Mouse (Mus musculus) kidney, embryonic 14.5 days (tissue): ENCODE measurements at regions not wholly inside any gene's neighbourhood (a gene's known extent, or its start where the extent isn't known, plus 50 kb on each side); places are given as distances from the start of the nearest gene placed in this dataset.

Source experiments
- ATAC-seq: fragments of 200-750 bp; cut with Nextera tagmentation; 2 replicates; pipeline ENCODE4 v1.8.0; 2017; ENCODE audit warnings: moderate number of reproducible peaks, mild to moderate bottlenecking, moderate TSS enrichment, moderate library complexity; ENCODE audit not compliant: low FRiP score, low TSS enrichment
- H3K27ac ChIP-seq: fragments of 300-500 bp; sonication (generic); 2 replicates; pipeline ENCODE4 v1.5.1; 2014; ENCODE audit warnings: low read depth, mild to moderate bottlenecking, low read length, moderate library complexity, mixed read lengths
- H3K27me3 ChIP-seq: fragments of 300-500 bp; sonication (generic); 2 replicates; pipeline ENCODE4 v1.6.1; 2014; ENCODE audit warnings: mild to moderate bottlenecking, low read length; ENCODE audit not compliant: control insufficient read depth, insufficient read depth
- H3K36me3 ChIP-seq: fragments of 300-500 bp; sonication (generic); 2 replicates; pipeline ENCODE4 v1.6.1; 2014; ENCODE audit warnings: low read length, mixed read lengths; ENCODE audit not compliant: control insufficient read depth, insufficient read depth
- H3K4me1 ChIP-seq: fragments of 300-500 bp; sonication (generic); 2 replicates; pipeline ENCODE4 v1.6.1; 2014; ENCODE audit warnings: low read length, mixed read lengths; ENCODE audit not compliant: control insufficient read depth, insufficient read depth
- H3K4me2 ChIP-seq: fragments of 300-500 bp; sonication (generic); replicated peaks from 2 replicates; pipeline ENCODE4 v1.6.1; 2014; ENCODE audit warnings: low read depth, mild to moderate bottlenecking, low read length
- H3K4me3 ChIP-seq: fragments of 300-500 bp; sonication (generic); 2 replicates; pipeline ENCODE4 v1.5.1; 2014; ENCODE audit warnings: mild to moderate bottlenecking, low read length
- H3K9ac ChIP-seq: fragments of 300-500 bp; sonication (generic); 2 replicates; pipeline ENCODE4 v1.6.1; 2014; ENCODE audit warnings: low read depth, mild to moderate bottlenecking, low read length, moderate library complexity
- H3K9me3 ChIP-seq: fragments of 300-500 bp; sonication (generic); 2 replicates; pipeline ENCODE4 v1.6.1; 2016; ENCODE audit warnings: low read length; ENCODE audit not compliant: control insufficient read depth
- WGBS: fragments of 180-500 bp; shearing (Covaris S2); extraction: QIAGEN DNeasy Blood & Tissue Kit; methylation state at CpG from one replicate; pipeline ENCODE4 v1.1.7; 2014; 5-methylcytosine and 5-hydroxymethylcytosine counted together

DNA sequence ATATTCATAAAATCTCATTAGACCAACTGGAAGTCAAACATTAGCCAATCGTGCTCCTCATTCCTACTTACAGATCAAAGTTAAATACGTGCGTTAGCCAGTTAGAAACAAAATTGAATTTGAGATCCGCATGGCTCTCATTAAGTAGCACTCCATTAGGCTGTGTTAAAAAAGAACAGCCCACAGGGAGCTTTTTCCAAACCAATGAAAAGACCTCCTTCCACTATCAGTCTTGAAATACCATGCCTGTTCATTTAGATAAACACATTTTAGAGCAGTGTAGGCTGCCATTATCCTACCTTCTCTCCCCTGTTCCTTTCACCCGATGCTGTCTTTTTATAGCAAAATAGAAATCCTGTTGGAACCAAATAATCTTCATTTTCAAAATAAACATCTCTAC lies 261.5 kb upstream of the Ppargc1a start:
- no peak overlapping the region for H3K9ac ChIP-seq
- no peaks in the 10 kb centered on the region for H3K9me3 ChIP-seq
- H3K4me1 ChIP-seq: no peaks in the 10 kb centered on the region
- H3K4me3 ChIP-seq: no peak overlapping the region
- 85% methylated on average over 5 of the region's 5 CpGs for WGBS
- H3K27me3 ChIP-seq: no peaks in the 10 kb centered on the region
- no peak overlapping the region for H3K4me2 ChIP-seq
- no peak overlapping the region for H3K27ac ChIP-seq
- H3K36me3 ChIP-seq: no peaks in the 10 kb centered on the region
- no peak for ATAC-seq

DNA sequence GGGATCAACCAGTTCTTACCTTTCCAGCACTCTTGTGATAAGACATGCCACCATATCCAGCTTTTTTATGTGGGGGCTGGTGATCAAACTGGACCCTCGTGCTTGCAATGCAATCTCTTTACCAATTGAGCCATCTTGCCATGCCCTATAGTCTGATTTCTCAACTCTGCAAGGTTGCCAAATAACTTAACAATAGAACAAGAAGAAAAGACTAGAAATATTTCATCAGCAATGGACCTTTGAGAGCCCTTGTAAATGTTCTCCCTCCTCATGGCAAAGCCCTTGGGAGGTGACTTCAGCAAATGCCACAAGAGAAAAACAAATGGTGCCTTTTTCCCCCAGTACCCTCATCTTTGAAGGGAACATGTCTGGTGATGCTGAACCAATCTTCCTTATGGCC lies 258.7 kb upstream of the Ppargc1a start:
- Histone ChIP-seq H3K9ac (no peak overlapping the region), H3K27me3 (no peaks in the 10 kb centered on the region), H3K4me1 (no peaks in the 10 kb centered on the region), H3K36me3 (no peaks in the 10 kb centered on the region), H3K27ac (no peak overlapping the region), H3K4me2 (no peak overlapping the region), H3K4me3 (no peak overlapping the region), H3K9me3 (no peaks in the 10 kb centered on the region)
- whole genome bisulfite sequencing: 88% methylated on average over 1 of the region's 1 CpGs
- ATAC-seq: no peak

DNA sequence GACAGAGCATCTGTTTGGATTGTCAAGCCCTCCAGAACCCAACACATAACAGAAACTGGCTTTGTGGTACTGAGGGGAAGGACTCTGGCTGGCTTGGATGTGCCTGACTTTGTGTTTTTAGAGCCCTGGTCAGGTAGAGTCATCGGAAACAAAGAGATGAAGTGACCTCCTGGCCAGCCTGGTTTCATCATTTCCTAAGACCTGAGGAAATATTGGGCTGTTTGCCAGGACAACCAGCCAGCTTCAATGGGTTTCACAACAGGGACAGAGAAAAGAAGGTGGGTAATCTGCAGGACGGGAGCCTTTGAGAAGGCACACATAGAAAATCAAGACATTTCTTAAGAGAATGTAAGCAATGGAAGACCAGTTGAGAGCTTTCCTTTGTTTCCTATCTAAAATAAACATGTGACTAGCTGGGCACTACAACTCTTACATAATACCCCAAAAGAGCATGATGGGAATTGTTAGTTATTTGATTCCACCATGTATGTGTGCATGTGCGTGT lies 258.1 kb upstream of the Ppargc1a start:
- Histone ChIP-seq H3K4me3 (no peak overlapping the region), H3K9ac (no peak overlapping the region), H3K36me3 (no peaks in the 10 kb centered on the region), H3K27me3 (no peaks in the 10 kb centered on the region), H3K4me1 (no peaks in the 10 kb centered on the region), H3K27ac (no peak overlapping the region), H3K9me3 (no peaks in the 10 kb centered on the region), H3K4me2 (no peak overlapping the region)
- WGBS: 96% methylated on average over 3 of the region's 3 CpGs
- no peak for ATAC-seq

DNA sequence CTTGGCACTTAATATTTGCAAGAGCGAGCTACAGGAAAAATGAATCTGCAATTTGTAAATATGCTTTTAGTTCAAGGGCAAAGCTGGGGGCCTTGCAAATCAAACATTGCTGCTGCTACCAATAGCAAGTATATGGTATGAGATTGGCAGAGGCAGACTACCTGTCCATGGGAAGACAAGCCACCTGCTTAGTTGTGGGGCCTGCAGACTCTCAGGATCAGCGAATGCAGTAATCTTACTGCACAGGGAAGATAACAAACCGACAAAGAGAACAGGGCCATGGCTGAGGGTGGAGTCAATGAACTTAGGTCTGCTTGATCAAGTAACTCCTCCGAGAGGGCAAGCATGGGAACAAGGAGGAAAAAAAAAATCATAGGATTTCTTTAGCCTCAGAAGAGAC lies 257.2 kb upstream of the Ppargc1a start:
- Histone ChIP-seq H3K4me2 (no peak overlapping the region), H3K4me1 (no peaks in the 10 kb centered on the region), H3K9ac (no peak overlapping the region), H3K9me3 (no peaks in the 10 kb centered on the region), H3K4me3 (no peak overlapping the region), H3K27me3 (no peaks in the 10 kb centered on the region), H3K27ac (no peak overlapping the region), H3K36me3 (no peaks in the 10 kb centered on the region)
- 91% methylated on average over 4 of the region's 4 CpGs for WGBS
- ATAC-seq: no peak

DNA sequence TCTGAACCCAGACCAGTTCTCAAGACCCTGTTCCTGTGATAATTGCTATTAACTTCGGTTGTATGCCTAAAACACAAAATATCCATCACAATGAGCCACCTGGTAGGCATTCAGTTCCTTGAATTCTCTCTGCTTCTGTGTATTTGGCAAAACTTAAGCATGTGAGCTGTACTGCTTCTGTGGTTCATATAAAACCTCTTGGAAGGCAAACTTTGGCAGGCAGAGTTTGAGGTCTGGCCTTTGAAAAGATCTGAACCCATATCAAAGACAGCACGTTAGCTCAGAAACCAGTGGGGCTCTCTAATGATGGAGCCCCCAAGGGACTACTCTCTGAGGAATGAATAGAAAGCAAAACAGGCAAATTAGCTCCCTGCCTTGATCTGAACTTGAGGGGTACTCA lies 256.1 kb upstream of the Ppargc1a start:
- Histone ChIP-seq H3K9ac (no peak overlapping the region), H3K9me3 (no peaks in the 10 kb centered on the region), H3K36me3 (no peaks in the 10 kb centered on the region), H3K27me3 (no peaks in the 10 kb centered on the region), H3K27ac (no peak overlapping the region), H3K4me2 (no peak overlapping the region), H3K4me1 (no peaks in the 10 kb centered on the region), H3K4me3 (no peak overlapping the region)
- WGBS: 73% methylated on average over 2 of the region's 2 CpGs
- no peak for ATAC-seq

DNA sequence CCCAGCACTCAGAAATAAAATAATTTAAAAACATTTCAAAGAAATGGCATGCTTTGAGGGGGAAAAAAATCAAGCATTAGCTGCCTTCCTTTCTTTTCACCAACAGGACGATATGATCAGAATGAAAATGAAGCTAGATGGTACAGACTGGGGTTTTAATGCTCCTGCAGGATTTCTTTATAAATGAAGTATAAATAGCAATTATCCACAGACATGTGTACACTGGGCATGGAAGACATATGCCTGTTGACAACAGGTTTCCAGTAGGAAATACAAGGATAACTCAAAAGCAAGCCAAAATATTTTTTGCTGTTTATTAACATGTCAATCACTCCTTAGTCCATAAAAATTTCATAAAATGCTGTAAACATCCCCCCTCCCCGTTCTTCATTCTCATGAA lies 248.7 kb upstream of the Ppargc1a start:
- Histone ChIP-seq H3K4me3 (no peak overlapping the region), H3K9me3 (no peaks in the 10 kb centered on the region), H3K27me3 (no peaks in the 10 kb centered on the region), H3K27ac (no peak overlapping the region), H3K36me3 (no peaks in the 10 kb centered on the region), H3K4me2 (no peak overlapping the region), H3K9ac (no peak overlapping the region), H3K4me1 (no peaks in the 10 kb centered on the region)
- 93% methylated on average over 2 of the region's 2 CpGs for WGBS
- no peak for ATAC-seq

DNA sequence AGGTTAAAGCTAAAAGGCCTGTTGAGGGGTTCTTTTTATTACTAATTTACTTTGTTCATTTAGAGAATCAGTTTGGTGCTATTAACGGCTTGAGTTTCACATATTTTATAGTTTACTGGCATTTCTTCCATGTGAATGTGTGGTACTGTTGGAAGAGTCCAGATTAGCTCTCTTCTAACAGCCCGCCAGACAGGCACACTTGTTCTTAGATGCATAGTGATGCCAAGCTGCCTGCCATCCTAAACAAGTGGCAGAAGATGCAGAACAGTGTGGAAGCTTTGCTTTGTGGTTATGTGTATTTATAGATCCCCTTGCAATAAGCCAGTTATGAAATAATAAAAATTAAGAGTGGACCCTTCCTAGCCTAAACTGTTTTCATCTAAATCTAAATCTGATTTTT lies 244.2 kb upstream of the Ppargc1a start:
- 93% methylated on average over 2 of the region's 2 CpGs for WGBS

DNA sequence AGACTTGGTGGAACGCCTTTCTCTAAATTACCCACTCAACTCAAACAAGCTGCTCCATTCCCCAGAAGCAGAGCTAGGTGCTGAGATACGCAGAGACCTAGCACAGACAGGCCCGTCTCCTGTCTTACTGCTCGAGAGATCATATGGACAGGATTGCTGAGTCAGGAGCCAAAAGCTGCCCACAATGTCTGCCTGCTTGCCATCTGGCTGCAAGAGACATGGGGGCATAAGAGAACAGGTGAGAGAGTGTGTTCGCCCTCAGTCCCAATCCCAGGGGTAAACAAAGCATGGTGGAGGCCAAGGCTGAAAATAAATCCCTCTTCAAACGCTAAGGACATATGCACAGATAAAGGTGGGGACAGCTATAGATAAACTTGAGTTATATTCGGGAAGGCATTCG lies 234.0 kb upstream of the Ppargc1a start:
- H3K4me3 ChIP-seq: no peak overlapping the region
- WGBS: 82% methylated on average over 8 of the region's 8 CpGs
- H3K4me1 ChIP-seq: no peaks in the 10 kb centered on the region
- H3K9me3 ChIP-seq: no peaks in the 10 kb centered on the region
- H3K27ac ChIP-seq: no peak overlapping the region
- H3K4me2 ChIP-seq: no peak overlapping the region
- no peaks in the 10 kb centered on the region for H3K36me3 ChIP-seq
- no peak for ATAC-seq
- no peaks in the 10 kb centered on the region for H3K27me3 ChIP-seq
- H3K9ac ChIP-seq: no peak overlapping the region

More for the DNA sequence above, 244.2 kb upstream of the Ppargc1a start:
- Histone ChIP-seq H3K4me3 (no peak overlapping the region), H3K4me2 (no peak overlapping the region), H3K27ac (no peak overlapping the region), H3K9ac (no peak overlapping the region), H3K9me3 (no peaks in the 10 kb centered on the region), H3K4me1 (no peaks in the 10 kb centered on the region), H3K27me3 (no peaks in the 10 kb centered on the region), H3K36me3 (no peaks in the 10 kb centered on the region)
- no peak for ATAC-seq

DNA sequence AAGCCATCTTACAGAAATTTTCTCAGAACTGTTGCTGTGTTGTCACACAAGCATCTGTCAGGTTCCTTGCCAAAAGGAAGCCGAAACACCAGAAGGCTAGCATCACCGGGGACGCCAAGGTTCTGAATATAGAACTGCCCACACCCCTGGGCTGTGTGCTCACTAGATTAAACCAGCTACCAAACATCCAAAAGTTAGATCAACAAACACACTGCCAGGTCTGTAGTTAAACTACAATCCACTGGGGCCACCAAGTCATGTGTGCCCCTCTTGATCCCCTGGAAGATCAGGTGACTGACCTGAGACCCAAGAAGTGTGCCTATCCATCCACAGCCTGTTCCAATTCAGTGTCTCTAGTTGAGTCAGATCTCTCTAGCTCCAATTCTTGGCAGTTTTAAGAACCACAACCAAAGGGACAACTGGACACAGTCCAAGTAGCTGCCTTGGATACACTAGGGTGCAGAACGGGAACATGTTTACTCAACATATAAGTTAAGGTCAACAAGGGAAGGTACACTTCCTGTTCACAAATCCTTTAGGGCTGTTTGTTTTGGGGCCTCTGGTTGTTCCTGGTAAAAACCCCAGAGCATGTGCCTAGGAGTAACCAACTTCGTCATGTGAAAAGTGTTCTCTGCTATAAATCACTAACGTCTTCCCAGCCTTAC lies 232.0 kb upstream of the Ppargc1a start:
- Histone ChIP-seq H3K4me1 (no peaks in the 10 kb centered on the region), H3K27me3 (no peaks in the 10 kb centered on the region), H3K4me2 (no peak overlapping the region), H3K4me3 (no peak overlapping the region), H3K9ac (no peak overlapping the region), H3K27ac (no peak overlapping the region), H3K9me3 (no peaks in the 10 kb centered on the region), H3K36me3 (no peaks in the 10 kb centered on the region)
- 52% methylated on average over 6 of the region's 6 CpGs for WGBS
- peak; percentile 57; the same call in 1 of the 2 replicates for ATAC-seq
